In genomic region chr8:57791309-57791721, GRCm38 (mm10) we compare ENCODE assay signal across 8 mouse cellular contexts.
DNase-seq lines count a peak whose midpoint lies in the region; ATAC-seq and TF ChIP-seq lines count a peak whose summit lies in the region.

No protein-coding gene starts in this region.

- no peaks in the 10 kb centered on the region for H3K9me3 ChIP-seq in liver, embryonic 14.5 days (ENCODE audit: control insufficient read depth, low read length)
- H3K9me3 ChIP-seq in liver, embryonic 12.5 days (replicated peaks) = no peaks in the 10 kb centered on the region
- no peaks in the 10 kb centered on the region for H3K9me3 ChIP-seq in hindbrain, embryonic 13.5 days

- ATAC-seq in liver, embryonic 14.5 days (ENCODE audit: insufficient read depth) = no peak
- ATAC-seq in liver, embryonic 12.5 days = no peak
- peak; percentile 49; the same call in 1 of the 2 replicates for ATAC-seq in hindbrain, embryonic 13.5 days (ENCODE audit: low FRiP score)
- no peak for ATAC-seq in monocyte, adult 5-6 weeks (replicated peaks; ENCODE audit: insufficient number of reproducible peaks, low FRiP score, low TSS enrichment, poor library complexity, severe bottlenecking)

- no peaks in the 10 kb centered on the region for H3K36me3 ChIP-seq in liver, embryonic 14.5 days (replicated peaks; ENCODE audit: control insufficient read depth, insufficient read depth, low read depth)
- no peaks in the 10 kb centered on the region for H3K36me3 ChIP-seq in liver, embryonic 12.5 days
- H3K36me3 ChIP-seq in hindbrain, embryonic 13.5 days = no peaks in the 10 kb centered on the region

- H3K27me3 ChIP-seq in liver, embryonic 14.5 days (ENCODE audit: control insufficient read depth, insufficient read depth, low read length) = no peaks in the 10 kb centered on the region
- no peaks in the 10 kb centered on the region for H3K27me3 ChIP-seq in liver, embryonic 12.5 days (replicated peaks)
- no peaks in the 10 kb centered on the region for H3K27me3 ChIP-seq in hindbrain, embryonic 13.5 days

- H3K27ac ChIP-seq in liver, embryonic 14.5 days = no peak overlapping the region
- no peak overlapping the region for H3K27ac ChIP-seq in liver, embryonic 12.5 days
- no peak overlapping the region for H3K27ac ChIP-seq in hindbrain, embryonic 13.5 days

- H3K4me1 ChIP-seq in liver, embryonic 14.5 days (replicated peaks; ENCODE audit: control insufficient read depth in 2 of 2, insufficient read depth in 2 of 2, low read length in 1 of 2) = no peaks in the 10 kb centered on the region
- no peaks in the 10 kb centered on the region for H3K4me1 ChIP-seq in liver, embryonic 12.5 days
- 0 out of 2 replicates have a peak, but pooled peaks cover 5% of the 10 kb centered on the region for H3K4me1 ChIP-seq in hindbrain, embryonic 13.5 days (replicated peaks)

- no peak overlapping the region for H3K9ac ChIP-seq in liver, embryonic 14.5 days (replicated peaks)
- H3K9ac ChIP-seq in liver, embryonic 12.5 days = no peak overlapping the region
- no peak overlapping the region for H3K9ac ChIP-seq in hindbrain, embryonic 13.5 days

- 15% methylated on average over 5 of the region's 5 CpGs for WGBS in liver, embryonic 14.5 days (ENCODE audit: insufficient replicate concordance)
- 30% methylated on average over 5 of the region's 5 CpGs for WGBS in liver, embryonic 12.5 days (ENCODE audit: insufficient replicate concordance)
- WGBS in hindbrain, embryonic 13.5 days = 40% methylated on average over 5 of the region's 5 CpGs

- no peak overlapping the region for H3K4me3 ChIP-seq in liver, embryonic 14.5 days (ENCODE audit: insufficient read depth in 1 of 2, low read depth in 2 of 2, low read length in 2 of 2)
- no peak overlapping the region for H3K4me3 ChIP-seq in liver, embryonic 12.5 days
- H3K4me3 ChIP-seq in hindbrain, embryonic 13.5 days = no peak overlapping the region

- TF ChIP-seq CTCF in liver, embryonic 14.5 days (IDR thresholded peaks at IDR 0.05; ENCODE audit: low read depth) = peak; percentile 30; the same call in 1 of the 2 replicates

- no peak overlapping the region for H3K4me2 ChIP-seq in liver, embryonic 14.5 days (ENCODE audit: low read depth)
- H3K4me2 ChIP-seq in liver, embryonic 12.5 days = no peak overlapping the region
- no peak overlapping the region for H3K4me2 ChIP-seq in hindbrain, embryonic 13.5 days

- TF ChIP-seq EP300 in liver, embryonic 14.5 days (IDR thresholded peaks at IDR 0.05; ENCODE audit: low read depth) = no peak

- peak; percentile 15 to 72 for DNase-seq in adrenal gland, adult (ENCODE audit: inconsistent age in 2 of 2, low spot score in 1 of 2)
- no peak for DNase-seq in adrenal gland, postnatal 4 days (ENCODE audit: low spot score in 2 of 2)
- DNase-seq in liver, embryonic 14.5 days (ENCODE audit: low read depth in 3 of 3, low spot score in 3 of 3) = no peak
- peak; percentile 6 for DNase-seq in c-Kit-positive CD71-positive TER-119-positive erythroid progenitor cells, embryonic 14.5 days (ENCODE audit: low spot score)
- DNase-seq in lung, postnatal 14 days = peak; percentile 21

Comparison
In these comparisons a context has a peak if more than half of its experiments do, and no peak if none do; other contexts are left out.
1. DNase-seq: peak in adrenal gland, adult (2 of 2), c-Kit-positive CD71-positive TER-119-positive erythroid progenitor cells, embryonic 14.5 days (single experiment) and lung, postnatal 14 days (single experiment); none in adrenal gland, postnatal 4 days (0 of 2) and liver, embryonic 14.5 days (0 of 3).